Mouse (Mus musculus): ENCODE results near the gene Kazn. TPM values are rescaled to one million over a fixed set of nuclear protein-coding genes. Genes with fewer than 3 reads are reported as not detected.

Gene Kazn
- polyA plus RNA-seq, 1 experiment from 2014 or later: 16.4 TPM

- no peak for ATAC-seq (ENCODE audit: insufficient number of reproducible peaks, low FRiP score, low TSS enrichment, low read depth)
- H3K36me3 ChIP-seq: no peaks in the 10 kb centered on the region
- H3K4me1 ChIP-seq: peaks cover 16% of the 10 kb centered on the region
- no peaks in the 10 kb centered on the region for H3K27me3 ChIP-seq
- H3K4me2 ChIP-seq (replicated peaks): no peak overlapping the region
- H3K27ac ChIP-seq (replicated peaks): no peak overlapping the region
- H3K9me3 ChIP-seq (replicated peaks): no peaks in the 10 kb centered on the region
- H3K9ac ChIP-seq: no peak overlapping the region
- 46% methylated on average over 12 of the region's 12 CpGs for WGBS
- H3K4me3 ChIP-seq (replicated peaks): no peak overlapping the region
These were observed 136.0 kb downstream of the Kazn start for GRCm38 (mm10) chr4:142103081-142103671.

DNA sequence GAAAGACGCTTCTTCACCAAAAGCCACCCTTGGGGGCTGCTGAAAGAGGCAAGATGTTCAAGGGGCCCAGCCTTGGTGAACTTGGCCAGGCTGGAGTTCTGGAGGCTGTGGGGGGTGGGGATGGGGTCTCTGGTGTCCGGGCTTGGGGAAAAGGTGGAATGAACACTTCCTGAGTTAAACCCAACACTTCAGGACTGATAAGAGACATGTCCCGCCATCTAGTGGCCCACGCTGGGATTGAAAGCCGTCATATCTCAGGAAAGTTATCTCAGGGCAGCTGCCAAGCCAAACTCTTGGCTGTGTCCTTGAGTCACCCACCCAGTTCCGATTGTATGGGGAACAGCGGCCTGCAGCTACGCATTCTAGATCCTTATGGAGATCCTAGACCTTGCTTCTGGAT, 140.9 kb downstream of the Kazn start:
- H3K9me3 ChIP-seq (replicated peaks): no peaks in the 10 kb centered on the region
- no peak for ATAC-seq (ENCODE audit: insufficient number of reproducible peaks, low FRiP score, low TSS enrichment, low read depth)

GRCm38 (mm10) chr4:142097871-142098270, 141.3 kb downstream of the Kazn start:
- H3K9ac ChIP-seq: no peak overlapping the region
- H3K9me3 ChIP-seq (replicated peaks): no peaks in the 10 kb centered on the region
- H3K4me2 ChIP-seq (replicated peaks): peak overlapping the region; percentile 27; the same call in 1 of the 2 replicates
- H3K4me3 ChIP-seq (replicated peaks): no peak overlapping the region
- no peaks in the 10 kb centered on the region for H3K36me3 ChIP-seq
- ATAC-seq (ENCODE audit: insufficient number of reproducible peaks, low FRiP score, low TSS enrichment, low read depth): peak; percentile 73
- 15% methylated on average over 5 of the region's 5 CpGs for WGBS
- H3K4me1 ChIP-seq: peaks cover 30% of the 10 kb centered on the region
- peak overlapping the region; percentile 61 for H3K27ac ChIP-seq (replicated peaks)
- no peaks in the 10 kb centered on the region for H3K27me3 ChIP-seq

More for the DNA sequence above, 140.9 kb downstream of the Kazn start:
- Histone ChIP-seq H3K4me3 (replicated peaks) (no peak overlapping the region), H3K27me3 (no peaks in the 10 kb centered on the region), H3K4me1 (peaks cover 35% of the 10 kb centered on the region), H3K36me3 (no peaks in the 10 kb centered on the region), H3K9ac (no peak overlapping the region), H3K4me2 (replicated peaks) (peak overlapping the region; percentile 27; the same call in 1 of the 2 replicates), H3K27ac (replicated peaks) (peak overlapping the region; percentile 61)
- WGBS: 14% methylated on average over 8 of the region's 8 CpGs

GRCm38 (mm10) chr4:142095513-142096241, 143.5 kb downstream of the Kazn start:
- H3K9ac ChIP-seq: no peak overlapping the region
- peak overlapping the region; percentile 24; the same call in 1 of the 2 replicates for H3K4me2 ChIP-seq (replicated peaks)
- H3K27me3 ChIP-seq: no peaks in the 10 kb centered on the region
- WGBS: 17% methylated on average over 15 of the region's 15 CpGs
- peak overlapping the region; percentile 5; the same call in 1 of the 2 replicates for H3K27ac ChIP-seq (replicated peaks)
- no peak overlapping the region for H3K4me3 ChIP-seq (replicated peaks)
- H3K4me1 ChIP-seq: peaks cover 26% of the 10 kb centered on the region
- no peaks in the 10 kb centered on the region for H3K36me3 ChIP-seq
- H3K9me3 ChIP-seq (replicated peaks): no peaks in the 10 kb centered on the region
- ATAC-seq (ENCODE audit: insufficient number of reproducible peaks, low FRiP score, low TSS enrichment, low read depth): peak; percentile 58; the same call in 1 of the 2 replicates

DNA sequence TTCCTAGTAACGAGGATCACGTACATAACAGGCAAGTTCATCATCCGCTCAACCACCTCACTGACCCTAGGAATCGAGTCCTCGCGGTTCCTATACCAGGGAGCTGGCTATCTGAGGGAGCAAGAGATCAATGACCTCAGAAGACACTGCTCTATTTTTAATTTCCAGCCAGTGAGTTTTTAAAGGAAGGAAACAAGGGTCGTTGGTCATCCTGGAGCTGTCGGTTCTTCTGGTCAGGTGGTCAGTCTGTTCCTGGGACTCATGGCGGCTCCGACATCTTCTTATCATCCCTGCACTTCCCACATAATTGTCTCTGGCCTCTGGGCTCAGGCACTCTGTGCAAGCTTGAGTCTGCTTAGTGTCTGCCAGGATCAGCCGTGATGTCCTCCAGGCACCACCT, 144.8 kb downstream of the Kazn start:
- 86% methylated on average over 11 of the region's 11 CpGs for WGBS
- no peak for ATAC-seq (ENCODE audit: insufficient number of reproducible peaks, low FRiP score, low TSS enrichment, low read depth)
- no peaks in the 10 kb centered on the region for H3K36me3 ChIP-seq
- H3K4me3 ChIP-seq (replicated peaks): no peak overlapping the region
- H3K4me2 ChIP-seq (replicated peaks): no peak overlapping the region
- H3K27ac ChIP-seq (replicated peaks): no peak overlapping the region
- H3K27me3 ChIP-seq: no peaks in the 10 kb centered on the region
- H3K9me3 ChIP-seq (replicated peaks): no peaks in the 10 kb centered on the region
- peaks cover 26% of the 10 kb centered on the region for H3K4me1 ChIP-seq
- no peak overlapping the region for H3K9ac ChIP-seq

GRCm38 (mm10) chr4:142091100-142091499, 148.1 kb downstream of the Kazn start:
- ATAC-seq (ENCODE audit: insufficient number of reproducible peaks, low FRiP score, low TSS enrichment, low read depth): no peak
- Histone ChIP-seq H3K27me3 (no peaks in the 10 kb centered on the region), H3K4me1 (peaks cover 9% of the 10 kb centered on the region), H3K4me2 (replicated peaks) (no peak overlapping the region), H3K27ac (replicated peaks) (no peak overlapping the region), H3K4me3 (replicated peaks) (no peak overlapping the region), H3K36me3 (no peaks in the 10 kb centered on the region), H3K9me3 (replicated peaks) (no peaks in the 10 kb centered on the region), H3K9ac (no peak overlapping the region)
- 67% methylated on average over 2 of the region's 2 CpGs for WGBS

- Histone ChIP-seq H3K4me3 (replicated peaks) (no peak overlapping the region), H3K9ac (no peak overlapping the region), H3K27me3 (no peaks in the 10 kb centered on the region), H3K4me2 (replicated peaks) (no peak overlapping the region), H3K4me1 (peaks cover 5% of the 10 kb centered on the region; the same call in 1 of the 2 replicates), H3K9me3 (replicated peaks) (no peaks in the 10 kb centered on the region), H3K36me3 (no peaks in the 10 kb centered on the region), H3K27ac (replicated peaks) (no peak overlapping the region)
- WGBS: 74% methylated on average over 6 of the region's 6 CpGs
- no peak for ATAC-seq (ENCODE audit: insufficient number of reproducible peaks, low FRiP score, low TSS enrichment, low read depth)
These were observed 149.2 kb downstream of the Kazn start for GRCm38 (mm10) chr4:142089966-142090365.

DNA sequence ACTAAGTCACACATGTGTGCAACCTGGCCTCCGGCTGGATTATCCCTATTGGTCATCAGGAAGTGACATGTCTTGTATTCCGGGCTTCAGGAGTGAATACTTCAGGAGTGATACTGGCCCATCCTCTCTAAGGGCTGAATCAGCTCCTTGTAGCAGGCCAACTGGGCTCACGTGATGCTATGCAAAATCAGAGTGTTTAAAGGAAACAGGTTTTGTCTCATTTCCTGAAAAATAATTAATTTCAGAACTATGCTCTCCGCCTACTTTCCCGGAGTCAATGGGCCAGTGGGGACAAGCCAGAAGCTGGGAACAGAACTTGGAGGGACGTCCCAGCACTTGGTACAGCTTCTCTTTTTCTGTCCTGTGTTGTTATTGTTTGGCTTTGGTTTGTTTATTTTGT, 150.4 kb downstream of the Kazn start:
- Histone ChIP-seq H3K27ac (replicated peaks) (no peak overlapping the region), H3K27me3 (no peaks in the 10 kb centered on the region), H3K4me3 (replicated peaks) (no peak overlapping the region), H3K9ac (no peak overlapping the region), H3K4me1 (peaks cover 14% of the 10 kb centered on the region; the same call in 1 of the 2 replicates), H3K36me3 (no peaks in the 10 kb centered on the region), H3K4me2 (replicated peaks) (no peak overlapping the region), H3K9me3 (replicated peaks) (no peaks in the 10 kb centered on the region)
- WGBS: 36% methylated on average over 6 of the region's 6 CpGs
- no peak for ATAC-seq (ENCODE audit: insufficient number of reproducible peaks, low FRiP score, low TSS enrichment, low read depth)

- 22% methylated on average over 4 of the region's 4 CpGs for WGBS
These were observed 150.8 kb downstream of the Kazn start for GRCm38 (mm10) chr4:142088409-142088808.

DNA sequence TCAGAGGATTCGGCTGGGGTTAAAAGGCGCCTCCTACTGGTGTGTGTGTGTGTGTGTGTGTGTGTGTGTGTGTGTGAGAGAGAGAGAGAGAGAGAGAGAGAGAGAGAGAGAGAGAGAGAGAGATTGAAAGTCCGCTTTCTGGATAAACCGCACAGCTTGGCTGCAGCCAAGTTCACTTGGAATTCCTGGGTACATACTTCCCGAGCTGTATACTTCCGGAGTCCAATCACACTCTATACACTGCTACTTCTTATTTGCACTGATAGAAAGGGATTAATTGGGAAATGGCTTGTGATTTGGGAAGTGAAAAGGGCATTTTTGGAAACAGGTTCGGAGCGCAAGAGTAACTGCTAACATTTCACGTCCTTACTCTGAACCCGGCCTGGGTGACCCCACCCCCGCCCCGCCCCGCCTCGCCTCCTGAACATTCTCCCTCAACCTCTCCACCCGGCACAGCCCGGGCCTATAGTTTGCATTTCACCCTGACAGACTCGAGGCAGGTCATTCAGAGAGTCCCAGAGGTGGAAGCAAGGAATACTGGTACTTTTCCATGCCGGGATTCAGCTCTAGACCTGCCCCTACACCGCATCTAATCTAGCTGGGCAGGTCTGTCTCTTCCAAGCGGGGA, 154.2 kb downstream of the Kazn start:
- WGBS: 6% methylated on average over 20 of the region's 20 CpGs
- H3K27me3 ChIP-seq: no peaks in the 10 kb centered on the region

More at GRCm38 (mm10) chr4:142088409-142088808, 150.8 kb downstream of the Kazn start:
- H3K27me3 ChIP-seq: no peaks in the 10 kb centered on the region
- H3K4me3 ChIP-seq (replicated peaks): no peak overlapping the region
- H3K4me1 ChIP-seq: peaks cover 17% of the 10 kb centered on the region; the same call in 1 of the 2 replicates
- no peak for ATAC-seq (ENCODE audit: insufficient number of reproducible peaks, low FRiP score, low TSS enrichment, low read depth)
- H3K36me3 ChIP-seq: no peaks in the 10 kb centered on the region
- no peaks in the 10 kb centered on the region for H3K9me3 ChIP-seq (replicated peaks)
- no peak overlapping the region for H3K4me2 ChIP-seq (replicated peaks)
- H3K27ac ChIP-seq (replicated peaks): no peak overlapping the region
- H3K9ac ChIP-seq: no peak overlapping the region

GRCm38 (mm10) chr4:142084131-142084899, 154.9 kb downstream of the Kazn start, which contains the start of gene Tmem51:
Gene Tmem51 (minus strand): TSS chr4:142084304.
- Histone ChIP-seq H3K27me3 (no peaks in the 10 kb centered on the region), H3K4me2 (replicated peaks) (peak within 1 kb of the TSS; percentile 97), H3K36me3 (no peaks in the 10 kb centered on the region), H3K9ac (peak within 1 kb of the TSS; percentile 57), H3K4me1 (peaks cover 56% of the 10 kb centered on the region), H3K4me3 (replicated peaks) (peak within 1 kb of the TSS; percentile 65), H3K27ac (replicated peaks) (peak within 1 kb of the TSS; percentile 88), H3K9me3 (replicated peaks) (no peaks in the 10 kb centered on the region)
- peak; percentile 83 for ATAC-seq (ENCODE audit: insufficient number of reproducible peaks, low FRiP score, low TSS enrichment, low read depth)
- under 1% methylated on average over 52 of the region's 52 CpGs for WGBS

More for the DNA sequence above, 154.2 kb downstream of the Kazn start:
- ATAC-seq (ENCODE audit: insufficient number of reproducible peaks, low FRiP score, low TSS enrichment, low read depth): no peak
- H3K9ac ChIP-seq: peak overlapping the region; percentile 57
- peak overlapping the region; percentile 97 for H3K4me2 ChIP-seq (replicated peaks)
- peak overlapping the region; percentile 65 for H3K4me3 ChIP-seq (replicated peaks)
- no peaks in the 10 kb centered on the region for H3K36me3 ChIP-seq
- H3K27ac ChIP-seq (replicated peaks): peak overlapping the region; percentile 88
- H3K4me1 ChIP-seq: peaks cover 50% of the 10 kb centered on the region
- no peaks in the 10 kb centered on the region for H3K9me3 ChIP-seq (replicated peaks)
